Mouse (Mus musculus) intestine, embryonic 14.5 days (tissue): ENCODE measurements around the gene Tmem191c. TPM values are rescaled to one million over a fixed set of nuclear protein-coding genes. Genes with fewer than 3 reads are reported as not detected.

Experiments
- ATAC-seq: fragments of 200-750 bp; cut with Nextera tagmentation; replicated peaks from 2 replicates; pipeline ENCODE4 v1.8.0; 2017; ENCODE audit warnings: low read depth, moderate number of reproducible peaks, moderate TSS enrichment, moderate library complexity; ENCODE audit not compliant: low FRiP score, low TSS enrichment
- DNase-seq: peaks from one replicate; pipeline ENCODE4 v3.0.0-alpha.2; 2018; ENCODE audit warnings: low spot score
- H3K27ac ChIP-seq: fragments of 300-500 bp; sonication (generic); 2 replicates; pipeline ENCODE4 v1.5.1; 2014; ENCODE audit warnings: low read depth, mild to moderate bottlenecking, control low read depth
- H3K27me3 ChIP-seq: fragments of 300-500 bp; sonication (generic); replicated peaks from 2 replicates; pipeline ENCODE4 v1.6.1; 2014; ENCODE audit warnings: low read length, control low read depth; ENCODE audit not compliant: control insufficient read depth, insufficient read depth
- H3K36me3 ChIP-seq: fragments of 300-500 bp; sonication (generic); 2 replicates; pipeline ENCODE4 v1.6.1; 2014; ENCODE audit warnings: low read length, control low read depth; ENCODE audit not compliant: control insufficient read depth, insufficient read depth
- H3K4me1 ChIP-seq: fragments of 300-500 bp; sonication (generic); replicated peaks from 2 replicates; pipeline ENCODE4 v1.6.1; 2014; ENCODE audit warnings: low read length, control low read depth, mixed read lengths; ENCODE audit not compliant: control insufficient read depth, insufficient read depth
- H3K4me2 ChIP-seq: fragments of 300-500 bp; sonication (generic); 2 replicates; pipeline ENCODE4 v1.6.1; 2014; ENCODE audit warnings: low read length
- H3K4me3 ChIP-seq: fragments of 300-500 bp; sonication (generic); 2 replicates; pipeline ENCODE4 v1.5.1; 2014; ENCODE audit warnings: low read depth, low read length, control low read depth, mixed read lengths
- H3K9ac ChIP-seq: fragments of 300-500 bp; sonication (generic); 2 replicates; pipeline ENCODE4 v1.6.1; 2014; ENCODE audit warnings: mild to moderate bottlenecking, low read length
- H3K9me3 ChIP-seq: fragments of 300-500 bp; sonication (generic); 2 replicates; pipeline ENCODE4 v1.6.1; 2016; ENCODE audit warnings: low read length, control low read depth; ENCODE audit not compliant: control insufficient read depth
- WGBS: fragments of 180-500 bp; shearing (Covaris S2); extraction: QIAGEN DNeasy Blood & Tissue Kit; methylation state at CpG from one replicate; pipeline ENCODE4 v1.1.7; 2014; 5-methylcytosine and 5-hydroxymethylcytosine counted together
- polyA plus RNA-seq: library from polyadenylated mRNA; unstranded; fragments of >200 nt; fragmentation: Nextera tagmentation; extraction: Ambion mirVana; gene quantifications from 2 replicates; pipeline ENCODE4 v1.2.1, GENCODE M21; 2014

Gene Tmem191c
- polyA plus RNA-seq, 1 experiment from 2014 or later = 10.8 TPM

- H3K27me3 ChIP-seq = no peaks in the 10 kb centered on the region
- 87% methylated on average over 1 of the region's 1 CpGs for WGBS
- ATAC-seq = no peak
- no peak overlapping the region for H3K27ac ChIP-seq
- no peaks in the 10 kb centered on the region for H3K4me1 ChIP-seq
- no peak for DNase-seq
- no peaks in the 10 kb centered on the region for H3K9me3 ChIP-seq
- no peak overlapping the region for H3K9ac ChIP-seq
- peaks cover 8% of the 10 kb centered on the region for H3K36me3 ChIP-seq
- no peak overlapping the region for H3K4me3 ChIP-seq
- no peak overlapping the region for H3K4me2 ChIP-seq
Measured at GRCm38 (mm10) chr16:17329848-17330570, 54.1 kb downstream of the Tmem191c start.

- Histone ChIP-seq H3K27me3 (no peaks in the 10 kb centered on the region), H3K4me3 (no peak within 1 kb of the TSS), H3K27ac (no peak within 1 kb of the TSS), H3K9ac (no peak within 1 kb of the TSS), H3K9me3 (no peaks in the 10 kb centered on the region), H3K4me1 (no peaks in the 10 kb centered on the region), H3K4me2 (no peak within 1 kb of the TSS), H3K36me3 (no peaks in the 10 kb centered on the region; the same call in 1 of the 2 replicates)
- DNase-seq (no peak), ATAC-seq (no peak)
- 62% methylated on average over 2 of the region's 2 CpGs for WGBS
Measured at GRCm38 (mm10) chr16:17331116-17331515, 55.2 kb downstream of the Tmem191c start, which contains the start of gene Serpind1. Serpind1 (plus strand) TSS chr16:17331371.

- DNase-seq = no peak
- H3K27me3 ChIP-seq = no peaks in the 10 kb centered on the region
- H3K9me3 ChIP-seq = no peaks in the 10 kb centered on the region
- WGBS = 90% methylated on average over 5 of the region's 5 CpGs
- H3K36me3 ChIP-seq = no peaks in the 10 kb centered on the region; the same call in 1 of the 2 replicates
- no peak for ATAC-seq
- H3K4me1 ChIP-seq = no peaks in the 10 kb centered on the region
- H3K9ac ChIP-seq = no peak overlapping the region
- no peak overlapping the region for H3K27ac ChIP-seq
- H3K4me2 ChIP-seq = no peak overlapping the region
- H3K4me3 ChIP-seq = no peak overlapping the region
Measured at GRCm38 (mm10) chr16:17331855-17332254, 56.0 kb downstream of the Tmem191c start.

Other genes starting within 250 kb of the Tmem191c start
- gene Ypel1, start 206.4 kb upstream of the Tmem191c start, polyA plus RNA-seq = 25.5 and 32.3 TPM in 2 replicates
- gene Ppil2, start 164.8 kb upstream of the Tmem191c start, polyA plus RNA-seq = 126 and 140 TPM in 2 replicates
- 38.5 TPM in 2 replicates for gene 2610318N02Rik, start 150.9 kb upstream of the Tmem191c start, polyA plus RNA-seq
- 55.7 and 69.0 TPM in 2 replicates for gene Sdf2l1, start 143.7 kb upstream of the Tmem191c start, polyA plus RNA-seq
- 25.2 and 31.0 TPM in 2 replicates for gene Ydjc, start 131.5 kb upstream of the Tmem191c start, polyA plus RNA-seq
- gene Ccdc116, start 128.8 kb upstream of the Tmem191c start, polyA plus RNA-seq = 2.0 and 2.2 TPM in 2 replicates
- 341 and 345 TPM in 2 replicates for gene Ube2l3, start 73.4 kb upstream of the Tmem191c start, polyA plus RNA-seq
- gene Rimbp3, start 67.5 kb upstream of the Tmem191c start, polyA plus RNA-seq = 0.50 and 0.60 TPM in 2 replicates
- 5.0 and 5.3 TPM in 2 replicates for gene Hic2, start 42.5 kb upstream of the Tmem191c start, polyA plus RNA-seq
- gene Serpind1, start 55.3 kb downstream of the Tmem191c start, polyA plus RNA-seq = 0.19 and 0.22 TPM in 2 replicates
- gene Snap29, start 129.9 kb downstream of the Tmem191c start, polyA plus RNA-seq = 6.0 and 6.5 TPM in 2 replicates
- 38.0 and 38.7 TPM in 2 replicates for gene Pi4ka, start 130.2 kb downstream of the Tmem191c start, polyA plus RNA-seq
- gene Crkl, start 175.9 kb downstream of the Tmem191c start, polyA plus RNA-seq = 54.7 and 56.4 TPM in 2 replicates
- 3.2 and 3.3 TPM in 2 replicates for gene Aifm3, start 213.5 kb downstream of the Tmem191c start, polyA plus RNA-seq
- gene Lztr1, start 232.6 kb downstream of the Tmem191c start, polyA plus RNA-seq = 71.0 and 80.9 TPM in 2 replicates